ENCODE assay signal across 9 mouse cellular contexts in the genomic region with DNA sequence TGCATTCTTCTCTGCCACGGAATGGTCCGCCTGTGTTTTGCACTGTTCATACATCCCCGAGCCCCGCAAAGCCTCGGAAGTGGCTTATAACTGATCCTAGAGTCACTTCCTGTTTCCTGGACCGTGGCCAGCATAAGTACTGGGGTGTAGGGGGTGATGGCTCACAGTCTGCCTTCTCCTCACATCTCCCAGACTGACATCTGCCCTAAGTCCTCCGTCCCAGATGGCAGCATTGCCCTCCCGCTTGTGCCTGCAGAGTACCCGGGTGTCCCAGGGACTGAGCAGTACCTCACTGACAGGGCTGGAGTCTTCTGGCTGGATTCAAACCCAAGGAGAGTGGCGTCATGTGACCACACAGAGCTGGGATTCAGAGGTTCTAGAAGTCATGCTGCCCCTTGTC. TPM values are rescaled to one million over a fixed set of nuclear protein-coding genes. Genes with fewer than 3 reads are reported as not detected.
DNase-seq lines count a peak whose midpoint lies in the region; ATAC-seq and TF ChIP-seq lines count a peak whose summit lies in the region.
"Had no signal": no experiment of that assay in that cellular context is flagged by ENCODE, and none has a peak within 500 bp of the region (broad histone marks: within the 10 kb centered on the region; RNA-seq: fewer than 3 reads in every experiment).

No protein-coding gene starts in this region.

- TF ChIP-seq CTCF in CH12.LX (conservative IDR thresholded peaks at IDR 0.05 in 1 of 2, IDR thresholded peaks at IDR 0.05 in 1 of 2; ENCODE audit: low read depth in 2 of 2, low read length in 2 of 2) = no peak

- no peak for TF ChIP-seq RAD21 in CH12.LX (IDR thresholded peaks at IDR 0.05; ENCODE audit: low read depth, low read length)

- H3K4me1 ChIP-seq in kidney, embryonic 14.5 days (ENCODE audit: control insufficient read depth, insufficient read depth, low read length) = peaks cover 8% of the 10 kb centered on the region; the same call in 1 of the 2 replicates
- H3K4me1 ChIP-seq in CH12.LX (ENCODE audit: control insufficient read depth in 1 of 2, insufficient read depth in 2 of 2) = peaks cover 5 to 8% of the 10 kb centered on the region in 2 experiments; a peak in 3 of 4 replicates
- H3K4me1 ChIP-seq in hindbrain, embryonic 15.5 days (replicated peaks) = peaks cover 6% of the 10 kb centered on the region
- H3K4me1 ChIP-seq in midbrain, embryonic 15.5 days = peaks cover 5% of the 10 kb centered on the region; the same call in 1 of the 2 replicates
- H3K4me1 ChIP-seq: heart, embryonic 10.5 days had no signal

- H3K27ac ChIP-seq in kidney, embryonic 14.5 days (ENCODE audit: low read depth, low read length) = no peak overlapping the region
- H3K27ac ChIP-seq in CH12.LX (ENCODE audit: insufficient read depth, low read depth) = no peak overlapping the region
- no peak overlapping the region for H3K27ac ChIP-seq in hindbrain, embryonic 15.5 days (replicated peaks)
- H3K27ac ChIP-seq in midbrain, embryonic 15.5 days = no peak overlapping the region
- H3K27ac ChIP-seq: heart, embryonic 10.5 days had no signal

- H3K36me3 ChIP-seq in kidney, embryonic 14.5 days (ENCODE audit: control insufficient read depth, insufficient read depth, low read length) = no peaks in the 10 kb centered on the region
- H3K36me3 ChIP-seq in CH12.LX (replicated peaks in 1 of 2; ENCODE audit: control insufficient read depth in 1 of 2, insufficient read depth in 1 of 2, low read length in 1 of 2) = no peaks in the 10 kb centered on the region
- no peaks in the 10 kb centered on the region for H3K36me3 ChIP-seq in hindbrain, embryonic 15.5 days
- H3K36me3 ChIP-seq in midbrain, embryonic 15.5 days (replicated peaks) = no peaks in the 10 kb centered on the region
- H3K36me3 ChIP-seq: heart, embryonic 10.5 days had no signal

- peak overlapping the region; percentile 17; the same call in 1 of the 2 replicates for H3K4me2 ChIP-seq in kidney, embryonic 14.5 days (replicated peaks; ENCODE audit: low read depth, low read length)
- H3K4me2 ChIP-seq in CH12.LX (ENCODE audit: insufficient read depth, low read depth, poor library complexity, severe bottlenecking) = peak overlapping the region; percentile 27
- peak overlapping the region; percentile 30; the same call in 1 of the 2 replicates for H3K4me2 ChIP-seq in hindbrain, embryonic 15.5 days
- peak overlapping the region; percentile 22 for H3K4me2 ChIP-seq in midbrain, embryonic 15.5 days

- no peaks in the 10 kb centered on the region for H3K9me3 ChIP-seq in kidney, embryonic 14.5 days (ENCODE audit: control insufficient read depth, low read length)
- no peaks in the 10 kb centered on the region for H3K9me3 ChIP-seq in CH12.LX (replicated peaks; ENCODE audit: low read length)
- H3K9me3 ChIP-seq in hindbrain, embryonic 15.5 days = no peaks in the 10 kb centered on the region
- no peaks in the 10 kb centered on the region for H3K9me3 ChIP-seq in midbrain, embryonic 15.5 days
- H3K9me3 ChIP-seq: heart, embryonic 10.5 days had no signal

- no peak for TF ChIP-seq EP300 in CH12.LX (IDR thresholded peaks at IDR 0.05; ENCODE audit: low read length)

- no peak for ATAC-seq in kidney, embryonic 14.5 days (ENCODE audit: low FRiP score, low TSS enrichment)
- peak; percentile 12; the same call in 1 of the 2 replicates for ATAC-seq in hindbrain, embryonic 15.5 days (ENCODE audit: low FRiP score, low read depth)
- no peak; the same call in 1 of the 2 replicates for ATAC-seq in midbrain, embryonic 15.5 days (replicated peaks)

- dilution Hi-C loops in CH12.LX (cut with MboI; ENCODE audit: extremely low pct_ligation_motif_present, extremely low pct_unique_long_range_greater_than_20kb, low sequenced_read_pairs) = no loop called here

- H3K27me3 ChIP-seq in kidney, embryonic 14.5 days (ENCODE audit: control insufficient read depth, insufficient read depth, low read length) = no peaks in the 10 kb centered on the region
- H3K27me3 ChIP-seq in CH12.LX (replicated peaks) = peaks cover 74% of the 10 kb centered on the region
- H3K27me3 ChIP-seq in hindbrain, embryonic 15.5 days = no peaks in the 10 kb centered on the region
- 0 out of 2 replicates have a peak, but pooled peaks cover 3% of the 10 kb centered on the region for H3K27me3 ChIP-seq in midbrain, embryonic 15.5 days (replicated peaks)

- H3K9ac ChIP-seq in kidney, embryonic 14.5 days (ENCODE audit: low read depth, low read length) = 0 out of 2 replicates have a peak overlapping the region, but pooled peaks have one; percentile 28
- no peak overlapping the region for H3K9ac ChIP-seq in CH12.LX (ENCODE audit: insufficient read depth, low read depth)
- H3K9ac ChIP-seq in hindbrain, embryonic 15.5 days = no peak overlapping the region
- peak overlapping the region; percentile 16; the same call in 1 of the 2 replicates for H3K9ac ChIP-seq in midbrain, embryonic 15.5 days

- in situ Hi-C loops in CH12.LX (cut with MboI; ENCODE audit: low pct_ligation_motif_present, low pct_unique_long_range_greater_than_20kb, low sequenced_read_pairs) = no loop called here

- WGBS in kidney, embryonic 14.5 days = 53% methylated on average over 10 of the region's 10 CpGs
- 50% methylated on average over 10 of the region's 10 CpGs for WGBS in hindbrain, embryonic 15.5 days
- 57% methylated on average over 10 of the region's 10 CpGs for WGBS in midbrain, embryonic 15.5 days

- no peaks in the 10 kb centered on the region for H3K79me2 ChIP-seq in CH12.LX (replicated peaks; ENCODE audit: control insufficient read depth, extremely low read depth, insufficient read depth, poor library complexity, severe bottlenecking)

- TF ChIP-seq POLR2A in CH12.LX (IDR thresholded peaks at IDR 0.05; ENCODE audit: low read depth, low read length) = no peak

- no peak overlapping the region for H3K4me3 ChIP-seq in kidney, embryonic 14.5 days (ENCODE audit: low read length)
- H3K4me3 ChIP-seq in CH12.LX (replicated peaks in 1 of 3; ENCODE audit: low read depth in 2 of 3, low read length in 2 of 3, poor library complexity in 1 of 3) = no peak overlapping the region
- H3K4me3 ChIP-seq in hindbrain, embryonic 15.5 days = no peak overlapping the region
- no peak overlapping the region for H3K4me3 ChIP-seq in midbrain, embryonic 15.5 days
- H3K4me3 ChIP-seq: heart, embryonic 10.5 days had no signal

- intact Hi-C loops in left cerebral cortex, postnatal 4 days (cut with DNase I) = loop anchor here (5.0 kb wide), 2 partner anchors 126 to 184 kb away; a partner anchor contains a TSS

- DNase-seq in kidney, adult 11 months = no peak
- DNase-seq in CH12.LX (ENCODE audit: extremely low read depth) = no peak
- no peak for DNase-seq in cerebellum, postnatal 14 days
- DNase-seq in layer of hippocampus, postnatal 36 days = no peak
- DNase-seq in left cerebral cortex, postnatal 4 days = no peak

TF ChIP-seq in CH12.LX, 34 proteins besides CTCF, POLR2A, EP300 and RAD21 (continues in another document):
- TF ChIP-seq MAFK (IDR thresholded peaks at IDR 0.05; ENCODE audit: insufficient replicate concordance, low read length) = no peak

RNA-seq across cellular contexts. Expression of a gene that starts 0.4 kb away (rescaled TPM):
- polyA plus RNA-seq in kidney, embryonic 14.5 days (2014; fragmentation: Nextera tagmentation; extraction: Ambion mirVana) = 0.43 TPM in 1 of 2 replicates, not detected in the other
- total RNA-seq in CH12.LX (2012; rRNA removed) = not detected in 2 replicates
- total RNA-seq in CH12.LX (2014; rRNA removed) = not detected in 2 replicates
- 0.24 TPM in 1 of 2 replicates, not detected in the other for polyA plus RNA-seq in CH12.LX (2012; ENCODE audit: insufficient read length, low read depth)
- polyA plus RNA-seq in hindbrain, embryonic 15.5 days (2015; fragmentation: Nextera tagmentation; extraction: Ambion mirVana) = 0.26 and 0.54 TPM in 2 replicates
- 0.35 TPM in 1 of 2 replicates, not detected in the other for polyA plus RNA-seq in midbrain, embryonic 15.5 days (2015; fragmentation: Nextera tagmentation; extraction: Ambion mirVana)
- under 1 TPM; 0.15 to 0.35 TPM for total RNA-seq in layer of hippocampus, postnatal 36 days (2021)
- not detected for total RNA-seq in left cerebral cortex, postnatal 4 days (2021)

RNA-seq across cellular contexts. Expression of a gene that starts 6.4 kb away (rescaled TPM):
- 414 and 584 TPM in 2 replicates for polyA plus RNA-seq in kidney, embryonic 14.5 days (2014; fragmentation: Nextera tagmentation; extraction: Ambion mirVana)
- total RNA-seq in CH12.LX (2012; rRNA removed) (209 and 220 TPM in 2 replicates), CH12.LX (2014; rRNA removed) (169 and 185 TPM in 2 replicates)
- 168 and 182 TPM in 2 replicates for polyA plus RNA-seq in CH12.LX (2012; ENCODE audit: insufficient read length, low read depth)
- polyA plus RNA-seq in hindbrain, embryonic 15.5 days (2015; fragmentation: Nextera tagmentation; extraction: Ambion mirVana) = 577 and 633 TPM in 2 replicates
- polyA plus RNA-seq in midbrain, embryonic 15.5 days (2015; fragmentation: Nextera tagmentation; extraction: Ambion mirVana) = 526 and 562 TPM in 2 replicates
- total RNA-seq in layer of hippocampus, postnatal 36 days (2021) = 100 to 1,000 TPM; 336 to 386 TPM
- 100 to 1,000 TPM; 231 to 252 TPM for total RNA-seq in left cerebral cortex, postnatal 4 days (2021)

RNA-seq across cellular contexts. Expression of a gene that starts 30.6 kb away (rescaled TPM):
- not detected in 2 replicates for polyA plus RNA-seq in kidney, embryonic 14.5 days (2014; fragmentation: Nextera tagmentation; extraction: Ambion mirVana)
- total RNA-seq in CH12.LX (2012; rRNA removed) (0.08 TPM in 1 of 2 replicates, not detected in the other), CH12.LX (2014; rRNA removed) (not detected in 2 replicates)
- polyA plus RNA-seq in CH12.LX (2012; ENCODE audit: insufficient read length, low read depth) = not detected in 2 replicates
- not detected in 2 replicates for polyA plus RNA-seq in hindbrain, embryonic 15.5 days (2015; fragmentation: Nextera tagmentation; extraction: Ambion mirVana)
- polyA plus RNA-seq in midbrain, embryonic 15.5 days (2015; fragmentation: Nextera tagmentation; extraction: Ambion mirVana) = not detected in 2 replicates
- not detected for total RNA-seq in layer of hippocampus, postnatal 36 days (2021)
- not detected for total RNA-seq in left cerebral cortex, postnatal 4 days (2021)
- polyA plus RNA-seq: heart, embryonic 10.5 days had no signal

RNA-seq across cellular contexts. Expression of a gene that starts 42.6 kb away (rescaled TPM):
- not detected in 2 replicates for polyA plus RNA-seq in kidney, embryonic 14.5 days (2014; fragmentation: Nextera tagmentation; extraction: Ambion mirVana)
- 0.08 TPM in 2 replicates for total RNA-seq in CH12.LX (2012; rRNA removed)
- total RNA-seq in CH12.LX (2014; rRNA removed) = not detected in 2 replicates
- not detected in 2 replicates for polyA plus RNA-seq in CH12.LX (2012; ENCODE audit: insufficient read length, low read depth)
- polyA plus RNA-seq in hindbrain, embryonic 15.5 days (2015; fragmentation: Nextera tagmentation; extraction: Ambion mirVana) = not detected in 2 replicates
- polyA plus RNA-seq in midbrain, embryonic 15.5 days (2015; fragmentation: Nextera tagmentation; extraction: Ambion mirVana) = not detected in 2 replicates
- total RNA-seq in layer of hippocampus, postnatal 36 days (2021) = not detected
- not detected for total RNA-seq in left cerebral cortex, postnatal 4 days (2021)
- polyA plus RNA-seq: heart, embryonic 10.5 days had no signal

RNA-seq across cellular contexts. Expression of a gene that starts 54.0 kb away (rescaled TPM):
- not detected in 2 replicates for polyA plus RNA-seq in kidney, embryonic 14.5 days (2014; fragmentation: Nextera tagmentation; extraction: Ambion mirVana)
- not detected in 2 replicates for total RNA-seq in CH12.LX (2012; rRNA removed)
- not detected in 2 replicates for total RNA-seq in CH12.LX (2014; rRNA removed)
- not detected in 2 replicates for polyA plus RNA-seq in CH12.LX (2012; ENCODE audit: insufficient read length, low read depth)
- polyA plus RNA-seq in hindbrain, embryonic 15.5 days (2015; fragmentation: Nextera tagmentation; extraction: Ambion mirVana) = not detected in 2 replicates
- polyA plus RNA-seq in midbrain, embryonic 15.5 days (2015; fragmentation: Nextera tagmentation; extraction: Ambion mirVana) = not detected in 2 replicates
- total RNA-seq in layer of hippocampus, postnatal 36 days (2021) = not detected
- total RNA-seq in left cerebral cortex, postnatal 4 days (2021) = not detected
- polyA plus RNA-seq: heart, embryonic 10.5 days had no signal

Comparison
In these comparisons a context has a peak if more than half of its experiments do, and no peak if none do; other contexts are left out.
1. H3K9ac ChIP-seq: peak in kidney, embryonic 14.5 days (single experiment) and midbrain, embryonic 15.5 days (single experiment); none in CH12.LX (single experiment) and hindbrain, embryonic 15.5 days (single experiment).
2. Peak in every context shown above with its lines, with median percentiles within 50 percentile points of each other: H3K4me2 ChIP-seq.